Mouse (Mus musculus): Measurements from ENCODE around the gene Cldn14. TPM values are rescaled to one million over a fixed set of nuclear protein-coding genes. Genes with fewer than 3 reads are reported as not detected.
"Not testable (repeated sequence)": the region's sequence is repeated elsewhere in the genome, so short reads cannot be mapped to it uniquely, and the experiment has no call there.

The Cldn14 gene
- polyA plus RNA-seq, 1 experiment from 2014 or later, result not detected

GRCm38 (mm10) chr16:94013328-94014086 lies 4.9 kb upstream of the Cldn14 start:
- H3K27me3 ChIP-seq (replicated peaks; ENCODE audit: control insufficient read depth, insufficient read depth, low read length); H3K4me3 ChIP-seq (replicated peaks; ENCODE audit: low read length); H3K27ac ChIP-seq (ENCODE audit: low read length); ATAC-seq; H3K4me1 ChIP-seq (replicated peaks; ENCODE audit: control insufficient read depth, insufficient read depth, low read length); H3K9me3 ChIP-seq (ENCODE audit: control insufficient read depth, low read length); H3K36me3 ChIP-seq (ENCODE audit: control insufficient read depth, insufficient read depth); H3K4me2 ChIP-seq (ENCODE audit: low read length); H3K9ac ChIP-seq (replicated peaks; ENCODE audit: low read depth, low read length): not testable (repeated sequence)
- 78% methylated on average over 8 of the region's 8 CpGs for WGBS

- no peaks in the 10 kb centered on the region for H3K9me3 ChIP-seq (ENCODE audit: control insufficient read depth, low read length)
- no peak overlapping the region for H3K4me3 ChIP-seq (replicated peaks; ENCODE audit: low read length)
- no peaks in the 10 kb centered on the region for H3K4me1 ChIP-seq (replicated peaks; ENCODE audit: control insufficient read depth, insufficient read depth, low read length)
- H3K27ac ChIP-seq (ENCODE audit: low read length), result no peak overlapping the region
- H3K27me3 ChIP-seq (replicated peaks; ENCODE audit: control insufficient read depth, insufficient read depth, low read length), result no peaks in the 10 kb centered on the region
- no peak overlapping the region for H3K9ac ChIP-seq (replicated peaks; ENCODE audit: low read depth, low read length)
- ATAC-seq, result no peak
- no peak overlapping the region for H3K4me2 ChIP-seq (ENCODE audit: low read length)
- WGBS, result 15% methylated on average over 5 of the region's 5 CpGs
- H3K36me3 ChIP-seq (ENCODE audit: control insufficient read depth, insufficient read depth), result no peaks in the 10 kb centered on the region
Measured at GRCm38 (mm10) chr16:94011224-94011623, 2.6 kb upstream of the Cldn14 start.

GRCm38 (mm10) chr16:94010633-94011032 lies 2.0 kb upstream of the Cldn14 start:
- H3K36me3 ChIP-seq (ENCODE audit: control insufficient read depth, insufficient read depth), result no peaks in the 10 kb centered on the region
- H3K4me3 ChIP-seq (replicated peaks; ENCODE audit: low read length), result no peak overlapping the region
- no peak overlapping the region for H3K4me2 ChIP-seq (ENCODE audit: low read length)
- H3K9me3 ChIP-seq (ENCODE audit: control insufficient read depth, low read length), result no peaks in the 10 kb centered on the region
- 78% methylated on average over 3 of the region's 3 CpGs for WGBS
- no peaks in the 10 kb centered on the region for H3K4me1 ChIP-seq (replicated peaks; ENCODE audit: control insufficient read depth, insufficient read depth, low read length)
- ATAC-seq, result no peak
- no peaks in the 10 kb centered on the region for H3K27me3 ChIP-seq (replicated peaks; ENCODE audit: control insufficient read depth, insufficient read depth, low read length)
- no peak overlapping the region for H3K27ac ChIP-seq (ENCODE audit: low read length)
- no peak overlapping the region for H3K9ac ChIP-seq (replicated peaks; ENCODE audit: low read depth, low read length)

- H3K9me3 ChIP-seq (ENCODE audit: control insufficient read depth, low read length), result no peaks in the 10 kb centered on the region
- H3K36me3 ChIP-seq (ENCODE audit: control insufficient read depth, insufficient read depth), result no peaks in the 10 kb centered on the region
- H3K9ac ChIP-seq (replicated peaks; ENCODE audit: low read depth, low read length), result no peak overlapping the region
- ATAC-seq, result no peak
- no peaks in the 10 kb centered on the region for H3K27me3 ChIP-seq (replicated peaks; ENCODE audit: control insufficient read depth, insufficient read depth, low read length)
- no peak overlapping the region for H3K4me2 ChIP-seq (ENCODE audit: low read length)
- 86% methylated on average over 5 of the region's 5 CpGs for WGBS
- H3K4me1 ChIP-seq (replicated peaks; ENCODE audit: control insufficient read depth, insufficient read depth, low read length), result no peaks in the 10 kb centered on the region
- H3K27ac ChIP-seq (ENCODE audit: low read length), result no peak overlapping the region
- H3K4me3 ChIP-seq (replicated peaks; ENCODE audit: low read length), result no peak overlapping the region
Measured at GRCm38 (mm10) chr16:94010156-94010555, 1.5 kb upstream of the Cldn14 start.

GRCm38 (mm10) chr16:94009356-94009755 lies 719 bp upstream of the Cldn14 start:
- no peaks in the 10 kb centered on the region for H3K9me3 ChIP-seq (ENCODE audit: control insufficient read depth, low read length)
- no peak for ATAC-seq
- H3K27me3 ChIP-seq (replicated peaks; ENCODE audit: control insufficient read depth, insufficient read depth, low read length), result no peaks in the 10 kb centered on the region
- H3K9ac ChIP-seq (replicated peaks; ENCODE audit: low read depth, low read length), result no peak overlapping the region
- WGBS, result 74% methylated on average over 5 of the region's 5 CpGs
- H3K4me1 ChIP-seq (replicated peaks; ENCODE audit: control insufficient read depth, insufficient read depth, low read length), result no peaks in the 10 kb centered on the region
- H3K4me3 ChIP-seq (replicated peaks; ENCODE audit: low read length), result no peak overlapping the region
- H3K36me3 ChIP-seq (ENCODE audit: control insufficient read depth, insufficient read depth), result no peaks in the 10 kb centered on the region
- no peak overlapping the region for H3K27ac ChIP-seq (ENCODE audit: low read length)
- H3K4me2 ChIP-seq (ENCODE audit: low read length), result no peak overlapping the region

GRCm38 (mm10) chr16:94006706-94007665 lies 1.7 kb downstream of the Cldn14 start:
- WGBS, result 62% methylated on average over 23 of the region's 23 CpGs
- H3K4me3 ChIP-seq (replicated peaks; ENCODE audit: low read length), result no peak overlapping the region
- H3K9ac ChIP-seq (replicated peaks; ENCODE audit: low read depth, low read length), result no peak overlapping the region
- H3K36me3 ChIP-seq (ENCODE audit: control insufficient read depth, insufficient read depth), result no peaks in the 10 kb centered on the region
- H3K4me2 ChIP-seq (ENCODE audit: low read length), result no peak overlapping the region
- H3K27me3 ChIP-seq (replicated peaks; ENCODE audit: control insufficient read depth, insufficient read depth, low read length), result no peaks in the 10 kb centered on the region
- ATAC-seq, result no peak
- H3K4me1 ChIP-seq (replicated peaks; ENCODE audit: control insufficient read depth, insufficient read depth, low read length), result no peaks in the 10 kb centered on the region
- H3K27ac ChIP-seq (ENCODE audit: low read length), result no peak overlapping the region
- H3K9me3 ChIP-seq (ENCODE audit: control insufficient read depth, low read length), result no peaks in the 10 kb centered on the region

GRCm38 (mm10) chr16:94003478-94003877 lies 5.2 kb downstream of the Cldn14 start:
- H3K27me3 ChIP-seq (replicated peaks; ENCODE audit: control insufficient read depth, insufficient read depth, low read length), result no peaks in the 10 kb centered on the region
- H3K27ac ChIP-seq (ENCODE audit: low read length), result no peak overlapping the region
- no peaks in the 10 kb centered on the region for H3K36me3 ChIP-seq (ENCODE audit: control insufficient read depth, insufficient read depth)
- H3K4me1 ChIP-seq (replicated peaks; ENCODE audit: control insufficient read depth, insufficient read depth, low read length), result no peaks in the 10 kb centered on the region
- no peak for ATAC-seq
- no peak overlapping the region for H3K9ac ChIP-seq (replicated peaks; ENCODE audit: low read depth, low read length)
- H3K4me3 ChIP-seq (replicated peaks; ENCODE audit: low read length), result no peak overlapping the region
- 78% methylated on average over 6 of the region's 6 CpGs for WGBS
- H3K4me2 ChIP-seq (ENCODE audit: low read length), result no peak overlapping the region
- no peaks in the 10 kb centered on the region for H3K9me3 ChIP-seq (ENCODE audit: control insufficient read depth, low read length)

GRCm38 (mm10) chr16:94001366-94001765 lies 7.3 kb downstream of the Cldn14 start:
- H3K9me3 ChIP-seq (ENCODE audit: control insufficient read depth, low read length), result no peaks in the 10 kb centered on the region
- H3K27me3 ChIP-seq (replicated peaks; ENCODE audit: control insufficient read depth, insufficient read depth, low read length), result no peaks in the 10 kb centered on the region
- no peaks in the 10 kb centered on the region for H3K36me3 ChIP-seq (ENCODE audit: control insufficient read depth, insufficient read depth)
- H3K9ac ChIP-seq (replicated peaks; ENCODE audit: low read depth, low read length), result no peak overlapping the region
- no peak overlapping the region for H3K4me3 ChIP-seq (replicated peaks; ENCODE audit: low read length)
- no peak overlapping the region for H3K27ac ChIP-seq (ENCODE audit: low read length)
- 87% methylated on average over 6 of the region's 6 CpGs for WGBS
- no peaks in the 10 kb centered on the region for H3K4me1 ChIP-seq (replicated peaks; ENCODE audit: control insufficient read depth, insufficient read depth, low read length)
- ATAC-seq, result no peak
- H3K4me2 ChIP-seq (ENCODE audit: low read length), result no peak overlapping the region

GRCm38 (mm10) chr16:93998895-93999294 lies 9.7 kb downstream of the Cldn14 start:
- H3K4me3 ChIP-seq (replicated peaks; ENCODE audit: low read length), result no peak overlapping the region
- no peaks in the 10 kb centered on the region for H3K27me3 ChIP-seq (replicated peaks; ENCODE audit: control insufficient read depth, insufficient read depth, low read length)
- no peaks in the 10 kb centered on the region for H3K36me3 ChIP-seq (ENCODE audit: control insufficient read depth, insufficient read depth)
- H3K27ac ChIP-seq (ENCODE audit: low read length), result no peak overlapping the region
- 47% methylated on average over 5 of the region's 5 CpGs for WGBS
- H3K9me3 ChIP-seq (ENCODE audit: control insufficient read depth, low read length), result no peaks in the 10 kb centered on the region
- H3K9ac ChIP-seq (replicated peaks; ENCODE audit: low read depth, low read length), result no peak overlapping the region
- ATAC-seq, result no peak
- H3K4me2 ChIP-seq (ENCODE audit: low read length), result no peak overlapping the region
- H3K4me1 ChIP-seq (replicated peaks; ENCODE audit: control insufficient read depth, insufficient read depth, low read length), result no peaks in the 10 kb centered on the region

Data from forebrain, embryonic 16.5 days (tissue).